Mouse (Mus musculus): ENCODE measurements around the gene Oaz2. TPM values are rescaled to one million over a fixed set of nuclear protein-coding genes. Genes with fewer than 3 reads are reported as not detected.
"Not testable (repeated sequence)": the region's sequence is repeated elsewhere in the genome, so short reads cannot be mapped to it uniquely, and the experiment has no call there.

The Oaz2 gene
- total RNA-seq, 2 experiments from 2014 or later = 33.6 to 44.5 TPM

GRCm38 (mm10) chr9:65682994-65683393, 15.2 kb downstream of the Oaz2 start:
- no peak for ATAC-seq (replicated peaks; ENCODE audit: poor library complexity, severe bottlenecking)

- ATAC-seq (replicated peaks; ENCODE audit: poor library complexity, severe bottlenecking) = peak; percentile 34; the same call in 1 of the 2 replicates
Observed at GRCm38 (mm10) chr9:65684704-65685103, 16.9 kb downstream of the Oaz2 start.

GRCm38 (mm10) chr9:65689869-65690268, 22.1 kb downstream of the Oaz2 start:
- ATAC-seq (replicated peaks; ENCODE audit: poor library complexity, severe bottlenecking) = not testable (repeated sequence)

GRCm38 (mm10) chr9:65692466-65692865, 24.7 kb downstream of the Oaz2 start:
- no peak for ATAC-seq (replicated peaks; ENCODE audit: poor library complexity, severe bottlenecking)

- ATAC-seq (replicated peaks; ENCODE audit: poor library complexity, severe bottlenecking) = peak; percentile 88
Observed at GRCm38 (mm10) chr9:65692959-65693603, 25.3 kb downstream of the Oaz2 start.

GRCm38 (mm10) chr9:65695646-65696045, 27.8 kb downstream of the Oaz2 start:
- ATAC-seq (replicated peaks; ENCODE audit: poor library complexity, severe bottlenecking) = no peak

- no peak for ATAC-seq (replicated peaks; ENCODE audit: poor library complexity, severe bottlenecking)
Observed at GRCm38 (mm10) chr9:65696337-65696736, 28.5 kb downstream of the Oaz2 start.

- no peak for ATAC-seq (replicated peaks; ENCODE audit: poor library complexity, severe bottlenecking)
Observed at GRCm38 (mm10) chr9:65697356-65697755, 29.6 kb downstream of the Oaz2 start.

GRCm38 (mm10) chr9:65697992-65698391, 30.2 kb downstream of the Oaz2 start:
- no peak for ATAC-seq (replicated peaks; ENCODE audit: poor library complexity, severe bottlenecking)

- ATAC-seq (replicated peaks; ENCODE audit: poor library complexity, severe bottlenecking) = no peak
Observed at GRCm38 (mm10) chr9:65700504-65700903, 32.7 kb downstream of the Oaz2 start.

- ATAC-seq (replicated peaks; ENCODE audit: poor library complexity, severe bottlenecking) = no peak
Observed at GRCm38 (mm10) chr9:65702286-65702685, 34.5 kb downstream of the Oaz2 start.

GRCm38 (mm10) chr9:65703241-65703640, 35.4 kb downstream of the Oaz2 start:
- no peak for ATAC-seq (replicated peaks; ENCODE audit: poor library complexity, severe bottlenecking)

- no peak for ATAC-seq (replicated peaks; ENCODE audit: poor library complexity, severe bottlenecking)
Observed at GRCm38 (mm10) chr9:65703926-65704595, 36.3 kb downstream of the Oaz2 start.

GRCm38 (mm10) chr9:65718195-65718594, 50.4 kb downstream of the Oaz2 start:
- peak; percentile 87 for ATAC-seq (replicated peaks; ENCODE audit: poor library complexity, severe bottlenecking)

GRCm38 (mm10) chr9:65721161-65721566, 53.4 kb downstream of the Oaz2 start:
- ATAC-seq (replicated peaks; ENCODE audit: poor library complexity, severe bottlenecking) = no peak

- ATAC-seq (replicated peaks; ENCODE audit: poor library complexity, severe bottlenecking) = no peak
Observed at GRCm38 (mm10) chr9:65724471-65725290, 56.9 kb downstream of the Oaz2 start.

- ATAC-seq (replicated peaks; ENCODE audit: poor library complexity, severe bottlenecking) = no peak
Observed at GRCm38 (mm10) chr9:65725291-65725622, 57.5 kb downstream of the Oaz2 start.

GRCm38 (mm10) chr9:65726431-65726830, 58.6 kb downstream of the Oaz2 start:
- ATAC-seq (replicated peaks; ENCODE audit: poor library complexity, severe bottlenecking) = no peak

GRCm38 (mm10) chr9:65727491-65727890, 59.7 kb downstream of the Oaz2 start:
- ATAC-seq (replicated peaks; ENCODE audit: poor library complexity, severe bottlenecking) = no peak

GRCm38 (mm10) chr9:65728588-65728987, 60.8 kb downstream of the Oaz2 start:
- no peak for ATAC-seq (replicated peaks; ENCODE audit: poor library complexity, severe bottlenecking)

- ATAC-seq (replicated peaks; ENCODE audit: poor library complexity, severe bottlenecking) = no peak
Observed at GRCm38 (mm10) chr9:65734931-65735330, 67.1 kb downstream of the Oaz2 start.
